Mouse (Mus musculus) lung, adult 2 months (tissue): ENCODE data around the gene Serbp1.

Source experiments
- CTCF ChIP-seq: fragments of 200-500 bp; IDR thresholded peaks from 2 replicates; pipeline ENCODE4 v1.5.1; 2011; ENCODE audit warnings: mild to moderate bottlenecking, low read length, control low read depth; ENCODE audit not compliant: insufficient read depth
- POLR2A ChIP-seq: fragments of 200-500 bp; IDR thresholded peaks from 2 replicates; pipeline ENCODE4 v1.6.1; 2011; ENCODE audit warnings: low read depth, mild to moderate bottlenecking, control low read depth, low read length, borderline replicate concordance; ENCODE audit errors: extremely low read depth

- TF ChIP-seq POLR2A: no peak
- no peak for TF ChIP-seq CTCF
Measured at GRCm38 (mm10) chr6:67266159-67266657, 28.2 kb downstream of the Serbp1 start.
